Mouse (Mus musculus): ENCODE measurements around the gene Afg1l. TPM values are rescaled to one million over a fixed set of nuclear protein-coding genes. Genes with fewer than 3 reads are reported as not detected.

Gene Afg1l
- polyA plus RNA-seq, 1 experiment from 2014 or later, result 13.4 TPM

DNA sequence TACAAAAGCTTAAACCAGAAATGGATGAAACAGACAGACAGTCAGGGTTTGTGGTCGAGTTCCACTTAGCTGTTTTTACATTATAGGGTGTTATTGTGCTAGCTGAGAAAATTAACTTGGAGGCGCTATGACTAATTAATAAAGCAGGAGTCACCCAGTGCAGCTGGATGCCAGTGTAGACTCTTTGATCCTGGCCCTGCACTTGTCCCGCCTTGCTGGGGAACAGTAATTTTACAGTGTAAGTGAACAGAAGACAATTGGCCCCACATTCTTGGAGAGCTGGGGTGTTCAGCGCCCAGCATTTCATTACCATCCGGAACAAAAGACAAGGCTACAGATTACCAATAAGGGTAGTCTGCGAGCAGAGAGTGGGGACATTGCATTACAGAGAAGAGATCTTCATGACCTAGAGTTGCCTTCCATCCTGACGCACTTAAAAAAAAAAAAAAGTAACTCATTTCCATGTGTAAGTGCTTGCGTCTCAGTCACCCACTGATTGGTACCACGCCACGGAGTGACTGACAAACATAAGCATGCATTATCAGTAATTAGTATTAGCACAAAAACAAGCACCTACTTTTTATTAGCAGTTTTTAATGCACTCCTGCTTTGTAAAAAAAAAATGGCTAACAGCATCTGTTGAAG, 60.7 kb downstream of the Afg1l start:
- H3K27ac ChIP-seq (ENCODE audit: low read depth, low read length), result no peak overlapping the region
- H3K4me3 ChIP-seq (ENCODE audit: low read depth, low read length), result no peak overlapping the region
- WGBS (ENCODE audit: insufficient replicate concordance), result 70% methylated on average over 10 of the region's 10 CpGs
- H3K4me2 ChIP-seq, result no peak overlapping the region
- no peaks in the 10 kb centered on the region for H3K36me3 ChIP-seq (ENCODE audit: control insufficient read depth, insufficient read depth, low read length)
- H3K27me3 ChIP-seq (ENCODE audit: control insufficient read depth, insufficient read depth, low read length), result no peaks in the 10 kb centered on the region
- no peak overlapping the region for H3K9ac ChIP-seq (ENCODE audit: low read depth, low read length)
- no peaks in the 10 kb centered on the region for H3K9me3 ChIP-seq (replicated peaks; ENCODE audit: control insufficient read depth, low read length)
- no peak for ATAC-seq (replicated peaks; ENCODE audit: insufficient number of reproducible peaks, low FRiP score, low TSS enrichment)
- no peaks in the 10 kb centered on the region for H3K4me1 ChIP-seq (ENCODE audit: control insufficient read depth, insufficient read depth, low read length)

DNA sequence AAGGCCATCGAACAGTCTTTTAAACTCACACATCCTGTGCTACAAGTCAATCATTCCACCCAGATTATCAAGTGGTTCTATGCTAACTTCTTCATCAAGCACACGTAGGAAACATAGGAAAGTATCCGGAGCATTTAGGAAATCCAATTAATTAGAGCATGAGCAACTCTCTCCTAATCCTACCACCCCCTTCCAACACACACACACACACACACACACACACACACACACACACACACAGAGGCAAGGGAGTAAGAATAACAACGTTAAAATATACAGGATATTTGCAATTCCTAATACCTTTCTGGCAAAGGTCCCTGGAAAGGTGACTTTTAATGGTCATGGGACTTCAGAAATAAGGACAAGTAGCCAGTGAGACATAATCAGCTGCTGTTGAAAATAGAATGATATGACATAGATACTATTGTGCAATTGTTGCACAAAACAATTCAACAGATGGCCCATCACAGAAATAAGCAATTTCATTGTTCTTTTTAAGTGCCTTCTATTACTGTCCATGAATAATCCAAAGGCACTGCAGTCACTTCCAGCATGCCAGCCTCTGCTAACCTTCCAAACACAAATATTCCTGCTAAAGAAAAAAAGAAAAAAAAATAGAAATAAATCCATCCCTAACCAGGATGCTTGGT, 62.4 kb downstream of the Afg1l start:
- H3K27ac ChIP-seq (ENCODE audit: low read depth, low read length), result no peak overlapping the region
- ATAC-seq (replicated peaks; ENCODE audit: insufficient number of reproducible peaks, low FRiP score, low TSS enrichment), result no peak
- H3K9ac ChIP-seq (ENCODE audit: low read depth, low read length), result no peak overlapping the region
- 82% methylated on average over 4 of the region's 4 CpGs for WGBS (ENCODE audit: insufficient replicate concordance)
- no peaks in the 10 kb centered on the region for H3K4me1 ChIP-seq (ENCODE audit: control insufficient read depth, insufficient read depth, low read length)
- no peak overlapping the region for H3K4me2 ChIP-seq
- H3K36me3 ChIP-seq (ENCODE audit: control insufficient read depth, insufficient read depth, low read length), result no peaks in the 10 kb centered on the region
- no peak overlapping the region for H3K4me3 ChIP-seq (ENCODE audit: low read depth, low read length)
- no peaks in the 10 kb centered on the region for H3K27me3 ChIP-seq (ENCODE audit: control insufficient read depth, insufficient read depth, low read length)
- no peaks in the 10 kb centered on the region for H3K9me3 ChIP-seq (replicated peaks; ENCODE audit: control insufficient read depth, low read length)

DNA sequence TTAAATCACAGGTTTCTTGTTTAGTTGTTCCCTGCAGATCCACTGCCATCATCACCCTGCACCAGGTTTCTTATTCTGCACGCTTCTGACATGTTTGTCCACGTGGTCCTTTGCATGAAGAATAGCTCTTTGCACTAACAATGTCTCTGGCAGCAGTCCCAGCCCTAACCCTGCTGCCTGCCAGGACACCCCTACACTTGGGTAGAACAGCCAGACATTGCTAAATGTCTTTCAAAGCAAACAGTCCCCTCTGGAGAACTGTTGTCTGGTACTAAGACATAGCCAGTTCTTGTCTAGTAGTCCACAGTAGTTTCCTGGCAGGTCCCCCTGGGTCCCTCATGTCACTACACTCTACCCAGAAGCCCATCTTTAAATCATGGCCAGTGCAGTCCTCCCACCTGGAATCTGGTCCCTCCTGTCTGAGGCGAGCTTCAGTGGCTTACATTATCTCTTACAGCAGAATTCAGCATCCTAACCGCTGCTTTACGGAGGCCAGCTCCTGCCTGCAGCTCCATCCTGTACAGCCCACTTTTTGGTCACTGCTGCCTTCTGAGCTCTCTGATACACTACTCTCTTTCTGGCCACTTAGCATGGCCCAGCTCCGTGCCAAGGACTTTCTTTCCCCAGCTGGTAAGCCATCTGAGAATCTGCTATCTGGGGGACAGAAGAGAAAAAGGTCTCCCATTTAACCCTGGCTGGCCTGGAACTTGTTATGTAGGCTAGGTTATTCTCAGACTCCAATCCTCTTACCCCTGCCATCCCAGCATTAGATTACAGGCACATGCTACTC, 67.4 kb downstream of the Afg1l start:
- ATAC-seq (replicated peaks; ENCODE audit: insufficient number of reproducible peaks, low FRiP score, low TSS enrichment), result no peak
- 77% methylated on average over 6 of the region's 6 CpGs for WGBS (ENCODE audit: insufficient replicate concordance)
- no peak overlapping the region for H3K9ac ChIP-seq (ENCODE audit: low read depth, low read length)
- no peaks in the 10 kb centered on the region for H3K4me1 ChIP-seq (ENCODE audit: control insufficient read depth, insufficient read depth, low read length)
- no peaks in the 10 kb centered on the region for H3K9me3 ChIP-seq (replicated peaks; ENCODE audit: control insufficient read depth, low read length)
- H3K4me2 ChIP-seq, result no peak overlapping the region
- H3K36me3 ChIP-seq (ENCODE audit: control insufficient read depth, insufficient read depth, low read length), result no peaks in the 10 kb centered on the region
- no peak overlapping the region for H3K27ac ChIP-seq (ENCODE audit: low read depth, low read length)
- H3K27me3 ChIP-seq (ENCODE audit: control insufficient read depth, insufficient read depth, low read length), result no peaks in the 10 kb centered on the region
- H3K4me3 ChIP-seq (ENCODE audit: low read depth, low read length), result no peak overlapping the region

DNA sequence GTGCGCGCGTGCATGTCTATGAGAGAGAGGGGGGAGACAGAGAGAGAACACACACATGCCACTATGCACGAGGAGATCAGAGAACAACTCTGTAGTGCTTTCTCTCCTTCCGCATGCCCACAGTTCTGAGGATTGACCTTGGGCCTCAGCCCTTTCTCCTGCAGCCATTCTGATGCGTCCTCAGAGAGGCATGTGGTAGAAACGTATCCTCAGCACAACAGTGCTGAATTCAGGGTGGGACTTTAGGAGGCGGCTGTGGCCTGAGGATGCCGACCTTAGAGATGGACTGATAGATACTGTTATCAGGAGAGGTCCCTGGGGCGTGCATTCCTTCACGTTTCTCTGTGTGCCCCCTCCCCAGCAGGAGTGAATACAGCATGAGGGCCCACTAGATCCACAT, 87.9 kb downstream of the Afg1l start:
- no peaks in the 10 kb centered on the region for H3K27me3 ChIP-seq (ENCODE audit: control insufficient read depth, insufficient read depth, low read length)
- no peak overlapping the region for H3K4me3 ChIP-seq (ENCODE audit: low read depth, low read length)
- no peak overlapping the region for H3K27ac ChIP-seq (ENCODE audit: low read depth, low read length)
- H3K4me2 ChIP-seq, result no peak overlapping the region
- WGBS (ENCODE audit: insufficient replicate concordance), result 66% methylated on average over 11 of the region's 11 CpGs
- H3K36me3 ChIP-seq (ENCODE audit: control insufficient read depth, insufficient read depth, low read length), result peaks cover 3% of the 10 kb centered on the region; the same call in 1 of the 2 replicates
- H3K9ac ChIP-seq (ENCODE audit: low read depth, low read length), result no peak overlapping the region
- no peaks in the 10 kb centered on the region for H3K4me1 ChIP-seq (ENCODE audit: control insufficient read depth, insufficient read depth, low read length)
- H3K9me3 ChIP-seq (replicated peaks; ENCODE audit: control insufficient read depth, low read length), result no peaks in the 10 kb centered on the region
- no peak for ATAC-seq (replicated peaks; ENCODE audit: insufficient number of reproducible peaks, low FRiP score, low TSS enrichment)

- H3K9ac ChIP-seq (ENCODE audit: low read depth, low read length), result no peak overlapping the region
- H3K9me3 ChIP-seq (replicated peaks; ENCODE audit: control insufficient read depth, low read length), result no peaks in the 10 kb centered on the region
- ATAC-seq (replicated peaks; ENCODE audit: insufficient number of reproducible peaks, low FRiP score, low TSS enrichment), result no peak
- H3K4me1 ChIP-seq (ENCODE audit: control insufficient read depth, insufficient read depth, low read length), result 0 out of 2 replicates have a peak, but pooled peaks cover 4% of the 10 kb centered on the region
- H3K27me3 ChIP-seq (ENCODE audit: control insufficient read depth, insufficient read depth, low read length), result no peaks in the 10 kb centered on the region
- no peak overlapping the region for H3K4me2 ChIP-seq
- H3K4me3 ChIP-seq (ENCODE audit: low read depth, low read length), result no peak overlapping the region
- H3K36me3 ChIP-seq (ENCODE audit: control insufficient read depth, insufficient read depth, low read length), result no peaks in the 10 kb centered on the region
- no peak overlapping the region for H3K27ac ChIP-seq (ENCODE audit: low read depth, low read length)
Measured at GRCm38 (mm10) chr10:42388181-42388580, 90.2 kb downstream of the Afg1l start.

DNA sequence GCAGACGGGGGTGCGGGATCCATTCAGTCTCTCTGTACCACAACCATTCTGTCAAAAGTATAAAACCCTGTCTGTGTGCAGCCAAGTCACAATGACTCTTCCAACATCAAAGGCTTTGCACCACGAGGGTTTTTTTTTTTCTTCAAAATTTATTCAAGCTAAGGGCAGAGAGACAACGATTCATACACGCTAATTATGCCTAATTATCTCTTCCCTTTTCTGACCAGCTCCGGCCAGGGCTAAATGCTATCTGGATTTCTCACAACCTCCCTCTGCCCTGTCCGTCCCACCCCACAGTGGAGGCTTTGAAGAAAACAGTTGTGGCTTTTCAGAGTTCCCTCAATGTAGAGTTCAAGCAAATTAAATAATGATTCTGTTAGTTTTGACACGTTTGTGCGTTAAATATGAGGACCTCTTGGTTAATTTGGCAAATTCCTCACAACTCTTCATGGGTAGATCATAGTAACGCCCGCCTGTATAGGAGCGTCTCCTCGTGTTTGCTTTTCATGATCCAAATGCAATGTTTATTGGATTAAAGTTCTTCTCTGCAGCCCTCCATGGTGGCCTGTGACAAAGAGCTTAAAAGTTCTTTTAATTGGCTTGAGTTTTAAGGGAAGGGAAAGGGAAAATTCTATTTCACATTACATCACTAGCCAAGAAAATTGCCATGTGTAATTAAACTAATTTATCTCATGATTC, 93.3 kb downstream of the Afg1l start:
- Histone ChIP-seq H3K27me3 (ENCODE audit: control insufficient read depth, insufficient read depth, low read length) (no peaks in the 10 kb centered on the region), H3K9ac (ENCODE audit: low read depth, low read length) (no peak overlapping the region), H3K36me3 (ENCODE audit: control insufficient read depth, insufficient read depth, low read length) (no peaks in the 10 kb centered on the region), H3K4me1 (ENCODE audit: control insufficient read depth, insufficient read depth, low read length) (0 out of 2 replicates have a peak, but pooled peaks cover 4% of the 10 kb centered on the region), H3K4me2 (no peak overlapping the region), H3K27ac (ENCODE audit: low read depth, low read length) (no peak overlapping the region), H3K9me3 (replicated peaks; ENCODE audit: control insufficient read depth, low read length) (no peaks in the 10 kb centered on the region), H3K4me3 (ENCODE audit: low read depth, low read length) (no peak overlapping the region)
- ATAC-seq (replicated peaks; ENCODE audit: insufficient number of reproducible peaks, low FRiP score, low TSS enrichment), result no peak
- 79% methylated on average over 13 of the region's 13 CpGs for WGBS (ENCODE audit: insufficient replicate concordance)

DNA sequence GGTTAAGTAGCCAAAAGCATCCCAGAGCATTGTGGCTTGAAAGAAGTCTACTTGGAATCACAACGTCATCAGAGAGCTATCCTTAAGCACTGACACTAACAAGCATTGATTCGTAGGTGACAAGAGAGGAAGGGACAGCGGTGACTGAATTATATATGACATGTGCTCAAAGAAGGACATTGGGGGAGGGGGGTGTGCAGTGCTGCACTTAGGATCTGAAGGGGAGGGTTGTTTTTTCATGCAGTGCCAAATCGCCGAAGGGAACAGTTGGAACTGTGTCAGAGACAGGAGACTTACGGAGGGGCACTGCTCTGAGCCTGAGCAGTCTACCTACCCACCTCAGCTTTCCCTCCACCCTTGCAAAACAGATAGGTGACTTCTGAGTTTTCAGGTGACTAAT, 94.7 kb downstream of the Afg1l start:
- Histone ChIP-seq H3K4me2 (no peak overlapping the region), H3K27me3 (ENCODE audit: control insufficient read depth, insufficient read depth, low read length) (no peaks in the 10 kb centered on the region), H3K9me3 (replicated peaks; ENCODE audit: control insufficient read depth, low read length) (no peaks in the 10 kb centered on the region), H3K27ac (ENCODE audit: low read depth, low read length) (no peak overlapping the region), H3K36me3 (ENCODE audit: control insufficient read depth, insufficient read depth, low read length) (no peaks in the 10 kb centered on the region), H3K4me1 (ENCODE audit: control insufficient read depth, insufficient read depth, low read length) (0 out of 2 replicates have a peak, but pooled peaks cover 4% of the 10 kb centered on the region), H3K9ac (ENCODE audit: low read depth, low read length) (no peak overlapping the region), H3K4me3 (ENCODE audit: low read depth, low read length) (no peak overlapping the region)
- 57% methylated on average over 6 of the region's 6 CpGs for WGBS (ENCODE audit: insufficient replicate concordance)
- no peak for ATAC-seq (replicated peaks; ENCODE audit: insufficient number of reproducible peaks, low FRiP score, low TSS enrichment)

DNA sequence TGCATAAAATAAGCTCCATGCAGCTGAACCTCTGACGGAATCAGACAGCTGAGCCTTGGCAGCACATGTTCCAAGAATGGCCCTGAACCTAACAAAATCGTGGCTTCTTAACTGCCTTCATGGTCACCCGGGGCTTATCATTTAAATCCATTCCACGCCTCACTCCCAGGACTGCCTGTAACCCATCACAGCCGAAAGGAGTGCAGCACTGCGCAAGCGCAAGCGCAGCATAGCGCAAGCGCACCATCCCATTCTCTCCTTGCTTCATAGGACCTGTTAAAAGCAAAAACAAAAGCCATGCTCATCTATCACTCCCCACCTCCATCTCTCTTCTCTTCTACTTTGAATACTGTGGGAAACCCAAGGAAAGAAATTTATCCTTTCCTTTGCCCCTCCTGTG, 114.1 kb downstream of the Afg1l start:
- H3K27me3 ChIP-seq (ENCODE audit: control insufficient read depth, insufficient read depth, low read length), result no peaks in the 10 kb centered on the region
- H3K9ac ChIP-seq (ENCODE audit: low read depth, low read length), result no peak overlapping the region
- H3K4me3 ChIP-seq (ENCODE audit: low read depth, low read length), result no peak overlapping the region
- no peak overlapping the region for H3K4me2 ChIP-seq
- H3K4me1 ChIP-seq (ENCODE audit: control insufficient read depth, insufficient read depth, low read length), result no peaks in the 10 kb centered on the region
- ATAC-seq (replicated peaks; ENCODE audit: insufficient number of reproducible peaks, low FRiP score, low TSS enrichment), result no peak
- H3K36me3 ChIP-seq (ENCODE audit: control insufficient read depth, insufficient read depth, low read length), result no peaks in the 10 kb centered on the region
- no peaks in the 10 kb centered on the region for H3K9me3 ChIP-seq (replicated peaks; ENCODE audit: control insufficient read depth, low read length)
- no peak overlapping the region for H3K27ac ChIP-seq (ENCODE audit: low read depth, low read length)
- WGBS (ENCODE audit: insufficient replicate concordance), result 79% methylated on average over 10 of the region's 10 CpGs

Data from heart, embryonic 11.5 days (tissue).